In the genomic region with DNA sequence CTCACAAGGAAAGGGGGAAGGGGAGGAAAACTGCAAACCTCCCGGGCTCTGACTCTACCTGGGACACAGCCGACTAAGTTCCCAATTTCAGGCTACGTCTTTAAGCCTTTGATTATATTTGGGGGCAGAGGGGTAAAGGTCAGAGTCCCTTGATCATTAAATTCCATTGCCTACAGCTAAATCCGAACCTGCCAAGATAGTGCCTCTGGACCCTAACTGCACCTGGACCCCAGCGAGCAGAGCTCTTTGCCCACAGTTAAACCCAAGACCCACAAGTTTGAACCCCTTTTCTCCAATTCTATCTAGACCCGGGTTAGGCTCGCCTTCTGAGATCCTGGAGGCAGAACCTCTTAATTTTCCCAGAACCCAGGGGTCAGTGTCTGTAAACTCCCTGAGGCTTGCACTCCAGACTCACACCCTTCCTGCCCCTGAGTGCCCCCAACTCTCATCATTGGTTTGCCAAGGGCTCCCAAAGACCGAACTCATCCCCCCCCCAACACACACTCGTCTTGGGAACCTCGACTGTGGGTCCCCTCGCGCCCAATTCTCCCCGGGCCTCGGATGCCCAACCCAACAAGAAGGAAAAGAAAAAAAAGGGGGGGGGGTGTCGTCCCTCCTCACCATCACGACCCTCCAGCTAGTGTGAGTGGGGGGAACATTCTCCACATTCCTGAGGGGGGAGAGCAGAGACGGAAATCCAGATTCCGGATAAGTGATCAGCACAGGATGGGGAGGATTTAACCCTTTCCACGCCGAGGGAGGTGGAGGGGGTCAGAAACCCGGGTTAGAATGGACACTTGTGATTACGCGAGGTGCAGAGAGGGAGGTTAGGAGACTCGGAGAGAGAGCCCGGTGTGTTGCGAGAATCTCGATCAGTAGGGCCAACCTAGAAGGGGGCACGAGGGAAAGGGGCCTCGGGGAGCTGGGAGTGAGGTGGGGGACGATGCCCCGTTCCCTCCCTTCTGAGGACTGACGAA, we compare ENCODE assay signal across 8 mouse cellular contexts. TPM values are rescaled to one million over a fixed set of nuclear protein-coding genes. Genes with fewer than 3 reads are reported as not detected.
DNase-seq lines count a peak whose midpoint lies in the region; ATAC-seq and TF ChIP-seq lines count a peak whose summit lies in the region.

No protein-coding gene starts in this region.

- DNase-seq in heart, embryonic 10.5 days (ENCODE audit: low spot score): peak; percentile 86
- DNase-seq in heart, adult 8-10 months (ENCODE audit: low spot score): no peak
- peak; percentile 48 for DNase-seq in NIH3T3 (ENCODE audit: low read depth)
- DNase-seq in forebrain, postnatal 0 days: peak; percentile 11
- DNase-seq in kidney, postnatal 14 days: peak; percentile 63
- no peak for DNase-seq in thymus, postnatal 10 days (ENCODE audit: low spot score in 2 of 2)

- peak; percentile 6 for ATAC-seq in forebrain, postnatal 0 days
- peak; percentile 11 for ATAC-seq in midbrain, embryonic 12.5 days (ENCODE audit: low FRiP score, low read depth)
- ATAC-seq in granulocyte monocyte progenitor cell, adult 5-6 weeks (replicated peaks; ENCODE audit: poor library complexity, severe bottlenecking): no peak

- peak overlapping the region; percentile 81 for H3K4me3 ChIP-seq in heart, embryonic 10.5 days
- H3K4me3 ChIP-seq in forebrain, postnatal 0 days (ENCODE audit: low read depth, low read length): peak overlapping the region; percentile 75
- peak overlapping the region; percentile 70 for H3K4me3 ChIP-seq in midbrain, embryonic 12.5 days

- H3K27ac ChIP-seq in heart, embryonic 10.5 days: peak overlapping the region; percentile 93
- peak overlapping the region; percentile 72 for H3K27ac ChIP-seq in forebrain, postnatal 0 days (ENCODE audit: low read depth, low read length)
- H3K27ac ChIP-seq in midbrain, embryonic 12.5 days (replicated peaks): peak overlapping the region; percentile 69

- H3K4me2 ChIP-seq in forebrain, postnatal 0 days (ENCODE audit: low read depth): peak overlapping the region; percentile 85
- H3K4me2 ChIP-seq in midbrain, embryonic 12.5 days (replicated peaks): peak overlapping the region; percentile 91

- H3K9me3 ChIP-seq in heart, embryonic 10.5 days: no peaks in the 10 kb centered on the region
- H3K9me3 ChIP-seq in forebrain, postnatal 0 days (ENCODE audit: low read length): no peaks in the 10 kb centered on the region
- H3K9me3 ChIP-seq in midbrain, embryonic 12.5 days: no peaks in the 10 kb centered on the region

- H3K4me1 ChIP-seq in heart, embryonic 10.5 days: peaks cover 60% of the 10 kb centered on the region
- H3K4me1 ChIP-seq in forebrain, postnatal 0 days (ENCODE audit: insufficient read depth): peaks cover 21% of the 10 kb centered on the region
- peaks cover 30% of the 10 kb centered on the region for H3K4me1 ChIP-seq in midbrain, embryonic 12.5 days

- under 1% methylated on average over 32 of the region's 32 CpGs for WGBS in heart, embryonic 10.5 days
- WGBS in forebrain, postnatal 0 days: 1% methylated on average over 32 of the region's 32 CpGs
- under 1% methylated on average over 32 of the region's 32 CpGs for WGBS in midbrain, embryonic 12.5 days

- H3K27me3 ChIP-seq in heart, embryonic 10.5 days (ENCODE audit: insufficient read depth, poor library complexity, severe bottlenecking): no peaks in the 10 kb centered on the region
- H3K27me3 ChIP-seq in forebrain, postnatal 0 days (ENCODE audit: insufficient read depth, low read length): no peaks in the 10 kb centered on the region
- no peaks in the 10 kb centered on the region; the same call in 1 of the 2 replicates for H3K27me3 ChIP-seq in midbrain, embryonic 12.5 days

- no peak for TF ChIP-seq CTCF in forebrain, postnatal 0 days (IDR thresholded peaks at IDR 0.05; ENCODE audit: low read depth)

- peak overlapping the region; percentile 86 for H3K9ac ChIP-seq in forebrain, postnatal 0 days
- H3K9ac ChIP-seq in midbrain, embryonic 12.5 days (replicated peaks): peak overlapping the region; percentile 83

- peaks cover 7% of the 10 kb centered on the region for H3K36me3 ChIP-seq in heart, embryonic 10.5 days
- peaks cover 5% of the 10 kb centered on the region for H3K36me3 ChIP-seq in forebrain, postnatal 0 days (ENCODE audit: insufficient read depth)
- peaks cover 6% of the 10 kb centered on the region for H3K36me3 ChIP-seq in midbrain, embryonic 12.5 days

RNA-seq across cellular contexts. Expression of gene Nectin2, which starts 1.8 kb away (rescaled TPM):
- 130 and 138 TPM in 2 replicates for polyA plus RNA-seq in heart, embryonic 10.5 days (2016; fragmentation: Nextera tagmentation; extraction: Ambion mirVana)
- total RNA-seq in heart, adult 8-10 months (2022): 10 to 100 TPM; 24.8 to 37.3 (median 34.9) TPM
- total RNA-seq in forebrain, postnatal 0 days (2014; rRNA removed): 44.2 and 44.7 TPM in 2 replicates
- 47.2 and 48.7 TPM in 2 replicates for polyA plus RNA-seq in forebrain, postnatal 0 days (2015; fragmentation: Nextera tagmentation; extraction: Ambion mirVana)
- polyA plus RNA-seq in midbrain, embryonic 12.5 days (2016; fragmentation: Nextera tagmentation; extraction: Ambion mirVana): 46.7 and 53.3 TPM in 2 replicates
- 1.7 and 2.0 TPM in 2 replicates for total RNA-seq in granulocyte monocyte progenitor cell, adult 5-6 weeks (2014; fragmentation: Nextera tagmentation)
- 1.6 and 1.8 TPM in 2 replicates for total RNA-seq in granulocyte monocyte progenitor cell, adult 5-6 weeks (2017)

RNA-seq across cellular contexts. Expression of gene Bcam, which starts 22.3 kb away (rescaled TPM):
- polyA plus RNA-seq in heart, embryonic 10.5 days (2016; fragmentation: Nextera tagmentation; extraction: Ambion mirVana): 140 and 193 TPM in 2 replicates
- total RNA-seq in heart, adult 8-10 months (2022): 100 to 1,000 TPM; 185 to 199 (median 197) TPM
- total RNA-seq in forebrain, postnatal 0 days (2014; rRNA removed): 12.2 and 19.5 TPM in 2 replicates
- 10.9 and 12.7 TPM in 2 replicates for polyA plus RNA-seq in forebrain, postnatal 0 days (2015; fragmentation: Nextera tagmentation; extraction: Ambion mirVana)
- polyA plus RNA-seq in midbrain, embryonic 12.5 days (2016; fragmentation: Nextera tagmentation; extraction: Ambion mirVana): 10.7 and 14.1 TPM in 2 replicates
- total RNA-seq in granulocyte monocyte progenitor cell, adult 5-6 weeks (2014; fragmentation: Nextera tagmentation): not detected in 2 replicates
- not detected in 2 replicates for total RNA-seq in granulocyte monocyte progenitor cell, adult 5-6 weeks (2017)

RNA-seq across cellular contexts. Expression of gene Tomm40, which starts 33.3 kb away (rescaled TPM):
- polyA plus RNA-seq in heart, embryonic 10.5 days (2016; fragmentation: Nextera tagmentation; extraction: Ambion mirVana): 237 and 260 TPM in 2 replicates
- 100 to 1,000 TPM in 1 of 4 experiments, 10 to 100 TPM in 3; 94.0 to 101 (median 99.2) TPM for total RNA-seq in heart, adult 8-10 months (2022)
- 98.9 and 113 TPM in 2 replicates for total RNA-seq in forebrain, postnatal 0 days (2014; rRNA removed)
- polyA plus RNA-seq in forebrain, postnatal 0 days (2015; fragmentation: Nextera tagmentation; extraction: Ambion mirVana): 146 and 147 TPM in 2 replicates
- 148 and 152 TPM in 2 replicates for polyA plus RNA-seq in midbrain, embryonic 12.5 days (2016; fragmentation: Nextera tagmentation; extraction: Ambion mirVana)
- total RNA-seq in granulocyte monocyte progenitor cell, adult 5-6 weeks (2014; fragmentation: Nextera tagmentation): 70.2 and 76.7 TPM in 2 replicates
- total RNA-seq in granulocyte monocyte progenitor cell, adult 5-6 weeks (2017): 36.2 and 47.0 TPM in 2 replicates

RNA-seq across cellular contexts. Expression of gene Cblc, which starts 48.1 kb away (rescaled TPM):
- polyA plus RNA-seq in heart, embryonic 10.5 days (2016; fragmentation: Nextera tagmentation; extraction: Ambion mirVana): 1.1 and 1.2 TPM in 2 replicates
- total RNA-seq in heart, adult 8-10 months (2022): under 1 TPM in 2 of 4 experiments, not detected in 2; 0.37 to 0.76 TPM
- total RNA-seq in forebrain, postnatal 0 days (2014; rRNA removed): 0.38 and 1.1 TPM in 2 replicates
- 0.67 and 0.84 TPM in 2 replicates for polyA plus RNA-seq in forebrain, postnatal 0 days (2015; fragmentation: Nextera tagmentation; extraction: Ambion mirVana)
- polyA plus RNA-seq in midbrain, embryonic 12.5 days (2016; fragmentation: Nextera tagmentation; extraction: Ambion mirVana): 0.27 and 0.36 TPM in 2 replicates
- not detected in 2 replicates for total RNA-seq in granulocyte monocyte progenitor cell, adult 5-6 weeks (2014; fragmentation: Nextera tagmentation)
- not detected in 2 replicates for total RNA-seq in granulocyte monocyte progenitor cell, adult 5-6 weeks (2017)

RNA-seq across cellular contexts. Expression of gene Apoe, which starts 49.5 kb away (rescaled TPM):
- polyA plus RNA-seq in heart, embryonic 10.5 days (2016; fragmentation: Nextera tagmentation; extraction: Ambion mirVana): 326 and 523 TPM in 2 replicates
- 100 to 1,000 TPM; 172 to 309 (median 253) TPM for total RNA-seq in heart, adult 8-10 months (2022)
- 1,116 and 1,436 TPM in 2 replicates for total RNA-seq in forebrain, postnatal 0 days (2014; rRNA removed)
- polyA plus RNA-seq in forebrain, postnatal 0 days (2015; fragmentation: Nextera tagmentation; extraction: Ambion mirVana): 1,283 and 1,495 TPM in 2 replicates
- polyA plus RNA-seq in midbrain, embryonic 12.5 days (2016; fragmentation: Nextera tagmentation; extraction: Ambion mirVana): 203 and 260 TPM in 2 replicates
- total RNA-seq in granulocyte monocyte progenitor cell, adult 5-6 weeks (2014; fragmentation: Nextera tagmentation): 21.9 and 23.5 TPM in 2 replicates
- 59.3 and 90.6 TPM in 2 replicates for total RNA-seq in granulocyte monocyte progenitor cell, adult 5-6 weeks (2017)

Comparison
In these comparisons a context has a peak if more than half of its experiments do, and no peak if none do; other contexts are left out.
1. DNase-seq: peak in heart, embryonic 10.5 days (single experiment), NIH3T3 (single experiment), forebrain, postnatal 0 days (single experiment) and kidney, postnatal 14 days (single experiment); none in heart, adult 8-10 months (single experiment) and thymus, postnatal 10 days (0 of 2).
2. RNA of gene Nectin2, which starts 1.8 kb away (total RNA-seq): 44.2 to 44.7 TPM in forebrain, postnatal 0 days and 24.8 to 37.3 TPM in heart, adult 8-10 months; 1.6 to 2.0 TPM in granulocyte monocyte progenitor cell, adult 5-6 weeks; every median in the first group is over 4 times any median in the second.
3. RNA of gene Bcam, which starts 22.3 kb away (total RNA-seq): 185 to 199 TPM in heart, adult 8-10 months and 12.2 to 19.5 TPM in forebrain, postnatal 0 days; not detected in granulocyte monocyte progenitor cell, adult 5-6 weeks; every median in the first group is over 10 times any median in the second.
4. Peak in every context shown above with its lines, with median percentiles within 50 percentile points of each other: H3K27ac ChIP-seq and H3K4me3 ChIP-seq.